Mouse (Mus musculus): ENCODE data around the gene Tle3.

Gene Tle3

GRCm38 (mm10) chr9:61377706-61378479 is 5.7 kb downstream of the Tle3 start:
- no peak for DNase-seq

GRCm38 (mm10) chr9:61378516-61378915 is 6.3 kb downstream of the Tle3 start:
- DNase-seq, result peak; percentile 38 to 55

- no peak for DNase-seq
Measured at GRCm38 (mm10) chr9:61379016-61379634, 7.0 kb downstream of the Tle3 start.

- peak; percentile 52 to 79 for DNase-seq
Measured at GRCm38 (mm10) chr9:61380258-61381062, 8.3 kb downstream of the Tle3 start.

DNA sequence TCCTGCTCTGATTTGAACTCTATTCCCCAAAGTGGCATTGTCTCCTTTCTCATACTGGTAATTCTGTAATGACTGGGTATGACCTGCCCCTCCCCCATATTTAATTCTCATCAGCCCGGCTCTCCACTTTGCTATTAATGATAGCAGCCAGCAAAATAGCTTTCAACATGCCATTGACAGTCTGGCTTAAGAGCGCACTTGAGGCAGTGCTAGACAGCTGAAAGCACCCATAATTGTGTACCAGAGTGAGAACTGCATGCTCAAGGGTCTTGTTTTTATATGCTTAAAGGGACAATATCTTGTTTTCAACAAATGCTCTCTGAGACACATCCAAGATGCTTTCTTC is 8.9 kb downstream of the Tle3 start:
- no peak for DNase-seq

- DNase-seq, result no peak
Measured at GRCm38 (mm10) chr9:61381445-61381844, 9.3 kb downstream of the Tle3 start.

- no peak for DNase-seq
Measured at GRCm38 (mm10) chr9:61382595-61383186, 10.5 kb downstream of the Tle3 start.

DNA sequence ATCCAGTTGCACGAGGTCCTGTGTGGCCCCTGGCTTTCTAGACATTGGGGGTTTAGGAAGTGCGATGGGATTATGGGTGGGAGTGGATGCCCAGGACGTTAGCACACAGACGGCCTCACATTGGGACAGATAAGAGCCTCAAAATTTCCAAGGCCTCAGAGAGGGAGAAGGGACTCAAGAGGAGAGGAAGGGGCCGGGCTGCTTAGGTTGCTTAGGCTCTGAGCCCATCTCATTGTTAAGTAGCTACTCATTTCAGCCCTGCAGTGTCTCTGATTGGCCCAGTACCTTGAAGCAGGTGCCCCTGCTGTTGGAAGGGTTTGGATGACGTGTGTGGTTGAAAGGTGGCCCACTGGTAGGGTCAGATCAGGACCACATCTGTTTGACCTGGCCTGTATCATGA is 11.9 kb downstream of the Tle3 start:
- no peak for DNase-seq

DNA sequence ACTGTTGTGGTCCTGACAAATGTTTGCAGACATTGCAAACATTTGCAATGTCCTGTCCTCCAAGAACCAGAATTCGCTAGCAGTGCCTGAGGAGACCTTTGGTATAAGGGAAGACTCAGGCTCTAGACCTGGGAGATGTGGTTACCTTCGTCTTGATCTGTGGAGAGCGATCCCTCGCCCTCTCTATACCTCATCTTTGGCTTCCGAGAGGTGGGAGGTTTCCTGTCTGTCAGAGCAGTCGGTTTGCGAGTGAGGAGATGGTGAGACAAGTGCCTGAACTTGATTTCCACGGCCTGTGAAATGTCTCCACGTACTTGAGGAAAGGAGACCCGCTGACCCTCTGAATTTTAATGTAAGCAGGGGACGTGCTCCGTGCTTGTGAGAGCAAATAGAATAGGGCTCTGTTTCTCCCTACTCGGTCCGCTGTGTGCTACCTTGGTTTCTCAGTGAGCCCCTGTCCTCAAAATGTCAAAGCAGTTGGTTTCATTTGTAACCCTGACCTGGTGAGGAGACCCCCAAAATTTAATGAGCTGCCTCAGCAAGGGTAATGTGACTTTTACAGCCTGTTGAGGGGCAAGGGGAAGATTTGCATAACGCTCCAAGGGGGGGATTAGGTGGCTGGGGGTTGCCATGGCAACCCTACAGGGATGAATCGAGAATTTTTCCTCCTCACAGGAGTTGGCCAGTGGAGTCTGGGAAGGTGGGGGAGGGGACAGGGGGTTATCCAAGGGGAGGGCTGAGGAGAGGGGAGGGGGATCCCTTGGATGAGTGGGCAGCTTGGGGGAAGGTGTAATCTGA is 12.7 kb downstream of the Tle3 start:
- no peak for DNase-seq

- DNase-seq, result peak; percentile 67 to 71
Measured at GRCm38 (mm10) chr9:61385753-61386152, 13.6 kb downstream of the Tle3 start.

- DNase-seq, result no peak
Measured at GRCm38 (mm10) chr9:61386314-61386713, 14.1 kb downstream of the Tle3 start.

- DNase-seq, result peak in 1 of 2 experiments; percentile 33
Measured at GRCm38 (mm10) chr9:61387797-61388196, 15.6 kb downstream of the Tle3 start.

DNA sequence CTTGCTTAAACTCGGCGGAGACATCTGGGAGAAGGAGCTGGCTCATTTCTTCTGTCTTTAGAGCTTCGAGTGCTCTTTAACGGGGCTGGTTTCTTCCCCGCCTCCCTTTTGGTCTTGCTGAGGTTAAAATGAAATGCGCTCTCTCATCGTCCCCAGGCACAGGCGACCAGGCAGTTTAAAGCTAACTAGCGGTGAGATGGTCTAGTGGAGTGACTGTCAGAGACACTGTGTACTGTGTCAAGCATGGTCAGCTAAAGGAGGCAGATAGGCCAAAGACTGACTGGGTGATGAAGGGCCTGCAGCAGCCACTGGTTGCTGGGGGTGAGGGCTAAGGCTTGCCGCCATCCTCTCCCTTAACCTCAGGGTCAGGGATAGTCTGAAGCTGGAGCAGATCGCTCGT is 16.0 kb downstream of the Tle3 start:
- no peak for DNase-seq

GRCm38 (mm10) chr9:61388689-61389403 is 16.7 kb downstream of the Tle3 start:
- DNase-seq, result no peak

DNA sequence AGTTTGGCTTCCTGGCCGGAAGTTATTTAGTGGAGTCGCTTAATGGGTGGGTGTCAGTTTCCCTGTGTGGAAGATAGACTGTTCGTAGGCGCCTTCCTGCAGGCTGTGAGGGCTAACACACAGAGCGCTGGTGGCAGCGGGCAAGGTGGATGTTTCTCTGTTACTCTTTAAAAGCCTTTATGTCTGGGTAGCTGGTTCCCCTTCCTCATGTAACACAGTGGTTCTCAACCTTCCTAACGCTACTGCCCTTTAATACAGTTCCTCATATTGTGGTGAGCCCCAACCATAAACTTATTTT is 17.2 kb downstream of the Tle3 start:
- DNase-seq, result peak in 1 of 2 experiments; percentile 31

DNA sequence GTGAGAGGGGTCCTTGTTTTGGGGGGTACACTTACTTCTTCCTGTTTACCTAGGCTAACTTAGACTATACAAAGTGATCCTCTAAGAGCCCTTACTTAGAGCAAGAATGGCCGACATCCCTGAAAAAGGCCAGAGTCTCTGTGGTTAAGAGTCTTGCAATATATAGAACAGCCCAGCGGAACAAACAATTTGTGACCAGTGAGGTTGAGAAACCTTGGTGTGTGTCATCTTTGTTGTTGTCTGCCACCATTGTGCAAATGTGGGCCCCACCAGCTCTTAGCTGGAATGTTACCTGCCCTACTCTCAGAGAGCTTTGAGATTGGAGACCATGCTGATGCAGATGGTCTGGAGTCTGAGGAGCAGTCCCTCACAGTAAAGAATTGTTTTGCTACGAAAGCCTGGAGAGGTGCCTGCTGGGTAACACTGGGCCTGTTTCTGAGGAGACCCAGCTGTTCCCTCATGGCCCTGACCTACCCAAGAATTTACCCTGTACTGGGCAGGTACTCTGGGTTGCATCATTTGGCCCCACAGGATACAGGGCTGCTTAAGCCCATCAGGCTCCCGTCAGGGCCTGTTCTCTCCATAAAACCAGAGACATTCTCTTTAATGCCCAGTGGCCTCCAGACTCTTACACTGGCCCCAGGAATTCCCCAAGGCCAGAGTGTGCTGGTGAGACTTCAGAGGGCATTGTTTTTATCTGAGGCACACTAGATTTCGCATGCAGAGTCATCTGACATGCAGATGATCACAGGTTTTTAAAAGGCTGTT is 19.6 kb downstream of the Tle3 start:
- peak in 1 of 2 experiments; percentile 42 for DNase-seq

DNA sequence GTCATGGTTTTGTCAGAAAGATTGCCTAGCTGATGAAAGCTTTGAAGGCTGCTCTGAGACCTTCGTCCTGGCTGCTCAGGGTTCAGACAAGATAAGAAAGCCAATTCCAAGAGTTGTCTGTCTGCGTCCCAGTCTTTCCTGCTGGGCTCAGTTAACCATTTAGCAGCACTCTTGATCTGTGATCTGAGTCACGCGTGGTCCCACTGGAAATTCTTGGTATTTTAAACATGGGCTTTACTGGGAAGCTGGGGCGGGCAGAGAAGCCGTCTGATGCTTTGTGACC is 20.1 kb downstream of the Tle3 start:
- no peak for DNase-seq

- DNase-seq, result no peak
Measured at GRCm38 (mm10) chr9:61393161-61393560, 21.0 kb downstream of the Tle3 start.

- DNase-seq, result no peak
Measured at GRCm38 (mm10) chr9:61393847-61394246, 21.7 kb downstream of the Tle3 start.

- no peak for DNase-seq
Measured at GRCm38 (mm10) chr9:61395071-61395470, 22.9 kb downstream of the Tle3 start.

DNA sequence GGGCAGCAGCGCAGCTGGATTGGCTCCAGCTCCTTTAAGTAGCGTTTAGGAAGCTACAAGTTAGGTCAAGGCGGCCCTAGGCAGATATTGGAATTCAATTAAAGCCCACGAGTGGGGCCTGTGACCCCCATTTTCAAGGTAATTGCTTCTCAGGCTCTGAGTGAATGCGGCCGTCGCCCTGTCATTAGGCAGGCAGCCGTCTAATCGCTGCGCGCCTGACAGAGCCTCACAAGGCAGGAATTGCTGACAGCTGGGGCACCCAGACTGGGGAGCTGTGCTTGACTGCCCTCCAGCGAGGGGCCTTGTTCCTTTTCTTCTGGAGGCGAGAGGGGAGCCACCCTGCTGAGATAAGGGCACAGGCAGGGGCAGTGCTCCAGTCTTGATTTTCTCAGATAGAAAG is 24.3 kb downstream of the Tle3 start:
- DNase-seq, result peak in 1 of 2 experiments; percentile 63

- DNase-seq, result peak; percentile 34 to 56
Measured at GRCm38 (mm10) chr9:61397130-61397529, 25.0 kb downstream of the Tle3 start.

All from lung, postnatal 4 days (tissue).